Mouse (Mus musculus): ENCODE data around the gene Olfr1212.

DNA sequence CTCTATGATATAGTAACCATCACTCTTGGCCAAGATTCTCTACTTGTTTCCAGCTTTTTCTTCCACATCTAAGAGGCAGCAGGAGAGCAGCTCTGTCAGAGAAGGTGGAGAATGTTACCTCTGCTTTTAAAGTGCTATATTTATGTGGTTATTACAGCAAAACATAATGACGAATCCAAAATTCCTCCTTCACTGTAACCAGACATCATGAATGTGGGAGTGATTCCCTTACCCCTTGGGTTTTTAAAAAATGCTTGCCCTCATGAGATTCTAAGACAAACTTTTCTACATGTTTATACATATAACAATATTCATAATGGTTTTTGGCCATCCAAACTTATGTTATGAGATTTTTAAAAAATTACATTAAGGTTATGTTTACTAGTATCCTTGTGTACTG is 38.8 kb downstream of the Olfr1212 start, which contains the start of gene Olfr1214:
- no peak for TF ChIP-seq POLR2A (IDR thresholded peaks at IDR 0.05; ENCODE audit: low read depth, low read length)
- TF ChIP-seq CTCF (IDR thresholded peaks at IDR 0.05; ENCODE audit: extremely low read depth, insufficient read depth, insufficient read length, insufficient replicate concordance): no peak

All from spleen, adult 2 months (tissue).